7 mouse cellular contexts compared by ENCODE assay signal in the genomic region with DNA sequence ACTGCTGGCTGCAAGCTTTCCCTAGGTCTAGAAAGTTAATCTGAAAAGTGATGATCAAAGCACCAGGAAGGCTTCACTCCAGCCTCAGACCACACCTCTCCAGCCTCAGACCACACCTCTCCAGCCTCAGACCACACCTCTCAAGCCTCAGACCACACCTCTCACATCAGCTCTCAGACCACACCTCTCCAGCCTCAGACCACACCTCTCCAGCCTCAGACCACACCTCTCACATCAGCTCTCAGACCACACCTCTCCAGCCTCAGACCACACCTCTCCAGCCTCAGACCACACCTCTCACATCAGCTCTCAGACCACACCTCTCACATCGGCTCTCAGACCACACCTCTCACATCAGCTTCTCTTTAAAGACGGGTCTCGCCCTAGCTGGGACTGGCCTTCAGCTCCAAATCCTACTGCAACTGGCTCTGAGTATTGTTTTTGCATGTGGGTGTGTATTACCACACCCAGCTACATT. TPM values are rescaled to one million over a fixed set of nuclear protein-coding genes. Genes with fewer than 3 reads are reported as not detected.
DNase-seq lines count a peak whose midpoint lies in the region; ATAC-seq and TF ChIP-seq lines count a peak whose summit lies in the region.
"Not testable (repeated sequence)": the region's sequence is repeated elsewhere in the genome, so short reads cannot be mapped to it uniquely, and the experiment has no call there.

No protein-coding gene starts in this region.

- not testable (repeated sequence) for H3K9ac ChIP-seq in MEL (ENCODE audit: control insufficient read depth, low read depth, low read length, poor library complexity, severe bottlenecking); intestine, embryonic 16.5 days (ENCODE audit: low read depth, low read length); lung, postnatal 0 days (replicated peaks; ENCODE audit: low read depth); stomach, embryonic 16.5 days (ENCODE audit: low read length)

- peak; percentile 84 for ATAC-seq in intestine, embryonic 16.5 days
- ATAC-seq in lung, postnatal 0 days: peak; percentile 62
- peak; percentile 98 for ATAC-seq in neutrophil, adult 5-6 weeks (ENCODE audit: extremely low read depth, insufficient number of reproducible peaks, low FRiP score, poor library complexity, severe bottlenecking)
- ATAC-seq in stomach, embryonic 16.5 days (ENCODE audit: insufficient read depth, low FRiP score): peak; percentile 79

- TF ChIP-seq RAD21 in MEL (IDR thresholded peaks at IDR 0.05; ENCODE audit: low read depth, low read length): not testable (repeated sequence)

- H3K36me3 ChIP-seq in MEL (ENCODE audit: control insufficient read depth in 1 of 2, insufficient read depth in 2 of 2, low read length in 2 of 2): peaks cover 16 to 38% of the 10 kb centered on the region in 2 experiments
- H3K36me3 ChIP-seq in intestine, embryonic 16.5 days (ENCODE audit: control insufficient read depth, insufficient read depth, low read length); lung, postnatal 0 days (ENCODE audit: insufficient read depth, low read length); stomach, embryonic 16.5 days (ENCODE audit: control insufficient read depth, insufficient read depth, low read length): not testable (repeated sequence)

- peaks cover 20 to 28% of the 10 kb centered on the region in 2 experiments for H3K4me1 ChIP-seq in MEL (ENCODE audit: control insufficient read depth in 1 of 2, insufficient read depth in 2 of 2, low read length in 2 of 2)
- H3K4me1 ChIP-seq in intestine, embryonic 16.5 days (ENCODE audit: control insufficient read depth, insufficient read depth, low read length); lung, postnatal 0 days (ENCODE audit: insufficient read depth, low read depth, low read length); stomach, embryonic 16.5 days (ENCODE audit: control insufficient read depth, insufficient read depth, low read length): not testable (repeated sequence)

- H3K4me2 ChIP-seq in intestine, embryonic 16.5 days (ENCODE audit: low read depth, low read length); lung, postnatal 0 days (replicated peaks; ENCODE audit: low read depth, low read length): not testable (repeated sequence)
- H3K4me2 ChIP-seq in stomach, embryonic 16.5 days (ENCODE audit: low read depth, low read length): 0 out of 2 replicates have a peak overlapping the region, but pooled peaks have one; percentile 22

- not testable (repeated sequence) for TF ChIP-seq EP300 in MEL (IDR thresholded peaks at IDR 0.05; ENCODE audit: low read depth in 1 of 2, low read length in 2 of 2); lung, postnatal 0 days (IDR thresholded peaks at IDR 0.05)

- TF ChIP-seq CTCF in MEL (IDR thresholded peaks at IDR 0.05 in 2 of 3, conservative IDR thresholded peaks at IDR 0.05 in 1 of 3; ENCODE audit: control insufficient read depth in 1 of 3, insufficient read depth in 1 of 3, low read depth in 2 of 3, low read length in 3 of 3, poor library complexity in 1 of 3, severe bottlenecking in 1 of 3); lung, postnatal 0 days (IDR thresholded peaks at IDR 0.05): not testable (repeated sequence)

- H3K27ac ChIP-seq in MEL (ENCODE audit: control insufficient read depth, low read depth, low read length); intestine, embryonic 16.5 days (ENCODE audit: low read length); lung, postnatal 0 days (ENCODE audit: low read length); stomach, embryonic 16.5 days (ENCODE audit: low read length): not testable (repeated sequence)

- peak in 1 of 2 experiments; percentile 17; a peak in 1 of 4 replicates for TF ChIP-seq POLR2A in MEL (IDR thresholded peaks at IDR 0.05; ENCODE audit: control insufficient read depth in 1 of 2, insufficient read depth in 1 of 2, low read depth in 1 of 2, low read length in 2 of 2, poor library complexity in 1 of 2)

- peak; percentile 87 for DNase-seq in MEL (ENCODE audit: low read depth, low spot score)
- DNase-seq in fat pad, adult 2 months (ENCODE audit: extremely low read depth, low read depth, low spot score): peak; percentile 31
- peak; percentile 30 to 57 for DNase-seq in kidney, postnatal 4 days
- peak; percentile 52 for DNase-seq in lung, postnatal 0 days (ENCODE audit: low spot score)

- not testable (repeated sequence) for H3K27me3 ChIP-seq in MEL (ENCODE audit: control insufficient read depth in 1 of 2, insufficient read depth in 2 of 2, low read length in 2 of 2); intestine, embryonic 16.5 days (replicated peaks; ENCODE audit: control insufficient read depth, insufficient read depth, low read length); lung, postnatal 0 days (replicated peaks; ENCODE audit: insufficient read depth, low read length); stomach, embryonic 16.5 days (ENCODE audit: control insufficient read depth, insufficient read depth, low read length)

- WGBS in intestine, embryonic 16.5 days: 25% methylated on average over 3 of the region's 3 CpGs
- WGBS in lung, postnatal 0 days: 43% methylated on average over 3 of the region's 3 CpGs
- WGBS in stomach, embryonic 16.5 days: 34% methylated on average over 3 of the region's 3 CpGs

- H3K4me3 ChIP-seq in MEL (ENCODE audit: control insufficient read depth in 1 of 2, insufficient read depth in 1 of 2, low read depth in 2 of 2, low read length in 2 of 2); intestine, embryonic 16.5 days (ENCODE audit: low read length); lung, postnatal 0 days (ENCODE audit: low read depth, low read length); stomach, embryonic 16.5 days (replicated peaks; ENCODE audit: low read length): not testable (repeated sequence)

- peaks cover 70% of the 10 kb centered on the region for H3K79me2 ChIP-seq in MEL (ENCODE audit: control insufficient read depth, insufficient read depth, low read length, poor library complexity)

- not testable (repeated sequence) for H3K9me3 ChIP-seq in MEL (replicated peaks; ENCODE audit: insufficient read depth, low read length); intestine, embryonic 16.5 days (ENCODE audit: control insufficient read depth, low read length); lung, postnatal 0 days (ENCODE audit: low read length); stomach, embryonic 16.5 days (replicated peaks; ENCODE audit: control insufficient read depth, low read length)

TF ChIP-seq in MEL, 35 proteins besides CTCF, POLR2A, EP300 and RAD21:
- TF ChIP-seq MAX (IDR thresholded peaks at IDR 0.05; ENCODE audit: low read length): 0 out of 2 replicates have a peak, but pooled peaks have one; percentile 18
- TF ChIP-seq MXI1 (IDR thresholded peaks at IDR 0.05; ENCODE audit: low read depth, low read length): peak; percentile 38; the same call in 1 of the 2 replicates

RNA-seq across cellular contexts. Expression of gene Sos1, which starts 11.8 kb away (rescaled TPM):
- 4.6 and 6.7 TPM in 2 replicates for total RNA-seq in MEL (2012; rRNA removed)
- 10 to 100 TPM; 12.1 to 20.3 TPM for polyA plus RNA-seq in MEL (2012; ENCODE audit: insufficient read depth in 1 of 2, insufficient read length in 2 of 2, low read depth in 1 of 2, low replicate concordance in 2 of 2, missing spikeins in 1 of 2)
- 2.7 TPM in 2 replicates for polyA plus RNA-seq in intestine, embryonic 16.5 days (2015; fragmentation: Nextera tagmentation; extraction: Ambion mirVana)
- polyA plus RNA-seq in lung, postnatal 0 days (2015; fragmentation: Nextera tagmentation; extraction: Ambion mirVana): 2.6 and 3.1 TPM in 2 replicates
- 14.6 and 15.9 TPM in 2 replicates for total RNA-seq in neutrophil, adult 5-6 weeks (2017)
- polyA plus RNA-seq in stomach, embryonic 16.5 days (2015; fragmentation: Nextera tagmentation; extraction: Ambion mirVana): 3.3 and 3.5 TPM in 2 replicates

Comparison
In these comparisons a context has a peak if more than half of its experiments do, and no peak if none do; other contexts are left out.
1. DNase-seq: peak in every context shown above with its lines; median percentile 87 in MEL; 52 in lung, postnatal 0 days; 44 in kidney, postnatal 4 days; 31 in fat pad, adult 2 months.